23 mouse cellular contexts compared by ENCODE assay signal in the genomic region with DNA sequence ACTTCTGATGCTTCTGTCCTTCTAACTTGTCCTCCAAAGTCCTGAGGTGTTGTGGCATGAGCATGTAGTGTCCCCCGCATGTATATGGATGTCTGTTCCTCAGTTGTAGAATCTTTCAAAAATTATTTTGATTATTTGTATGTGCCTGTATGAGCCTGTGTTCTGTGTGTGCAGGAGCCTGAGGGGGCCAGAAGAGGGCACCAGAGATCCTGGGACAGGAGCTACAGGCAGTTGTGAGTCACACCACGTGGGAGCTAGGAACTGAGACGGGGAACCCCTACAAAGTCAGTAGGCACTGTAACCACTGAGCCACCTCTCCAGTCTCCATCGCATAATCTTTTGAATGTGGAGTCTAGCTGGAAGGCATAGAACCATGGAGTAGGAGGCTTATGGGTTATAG. TPM values are rescaled to one million over a fixed set of nuclear protein-coding genes. Genes with fewer than 3 reads are reported as not detected.
DNase-seq lines count a peak whose midpoint lies in the region; ATAC-seq and TF ChIP-seq lines count a peak whose summit lies in the region.
"Had no signal": no experiment of that assay in that cellular context is flagged by ENCODE, and none has a peak within 500 bp of the region (broad histone marks: within the 10 kb centered on the region; RNA-seq: fewer than 3 reads in every experiment).

No protein-coding gene starts in this region.

- H3K27ac ChIP-seq in heart, adult 2 months, result no peak overlapping the region
- no peak overlapping the region for H3K27ac ChIP-seq in lung, embryonic 14.5 days (ENCODE audit: low read depth)
- no peak overlapping the region for H3K27ac ChIP-seq in ES-Bruce4 (ENCODE audit: insufficient read depth, low read length)
- H3K27ac ChIP-seq in kidney, embryonic 16.5 days (ENCODE audit: low read length), result no peak overlapping the region
- H3K27ac ChIP-seq: limb, embryonic 13.5 days; neural tube, embryonic 12.5 days had no signal

- DNase-seq in heart, adult 2 months, result no peak
- DNase-seq in heart, adult 9 months (ENCODE audit: low spot score in 2 of 2), result no peak
- no peak for DNase-seq in lung, embryonic 14.5 days
- DNase-seq in lung, adult 2 months, result no peak
- peak; percentile 28 for DNase-seq in ZHBTc4 (ENCODE audit: low read depth, low spot score)
- DNase-seq in spleen, postnatal 36 days (ENCODE audit: low spot score in 2 of 2), result no peak
- DNase-seq: adrenal gland, adult 2 months; cerebellum, adult 8-10 months; heart, postnatal 10 days; kidney, postnatal 36 days; layer of hippocampus, adult 9-11 months; lung, postnatal 10 days; right cerebral cortex, postnatal 14 days; thymus, postnatal 25 days had no signal

- no peak overlapping the region for H3K4me2 ChIP-seq in lung, embryonic 14.5 days
- H3K4me2 ChIP-seq in kidney, embryonic 16.5 days (replicated peaks; ENCODE audit: low read depth, low read length), result no peak overlapping the region
- H3K4me2 ChIP-seq: heart, embryonic 12.5 days; limb, embryonic 13.5 days; midbrain, embryonic 12.5 days; neural tube, embryonic 12.5 days had no signal

- TF ChIP-seq POLR2A in heart, adult 2 months (IDR thresholded peaks at IDR 0.05; ENCODE audit: insufficient read depth, low read depth, low read length), result no peak
- no peak for TF ChIP-seq POLR2A in lung, adult 2 months (IDR thresholded peaks at IDR 0.05; ENCODE audit: borderline replicate concordance, extremely low read depth, low read depth, low read length)
- no peak for TF ChIP-seq POLR2A in ES-Bruce4 (IDR thresholded peaks at IDR 0.05; ENCODE audit: insufficient read depth, low read length)

- ATAC-seq in lung, embryonic 14.5 days (ENCODE audit: insufficient read depth), result no peak
- no peak for ATAC-seq in kidney, embryonic 16.5 days (ENCODE audit: low FRiP score, low TSS enrichment)
- ATAC-seq: forebrain, embryonic 14.5 days had no signal

- H3K9me3 ChIP-seq in lung, embryonic 14.5 days (ENCODE audit: low read depth, low read length), result no peaks in the 10 kb centered on the region
- H3K9me3 ChIP-seq in ES-Bruce4 (replicated peaks; ENCODE audit: control insufficient read depth, insufficient read depth, low read length, poor library complexity, severe bottlenecking), result no peaks in the 10 kb centered on the region
- H3K9me3 ChIP-seq in kidney, embryonic 16.5 days (ENCODE audit: low read length), result 0 out of 2 replicates have a peak, but pooled peaks cover 4% of the 10 kb centered on the region
- H3K9me3 ChIP-seq: midbrain, embryonic 12.5 days had no signal

- no peaks in the 10 kb centered on the region for H3K36me3 ChIP-seq in heart, adult 2 months (ENCODE audit: control insufficient read depth, insufficient read depth, low read length)
- H3K36me3 ChIP-seq in lung, embryonic 14.5 days (ENCODE audit: insufficient read depth), result no peaks in the 10 kb centered on the region
- H3K36me3 ChIP-seq in ES-Bruce4 (ENCODE audit: control insufficient read depth, insufficient read depth, low read length, poor library complexity, severe bottlenecking), result no peaks in the 10 kb centered on the region
- no peaks in the 10 kb centered on the region for H3K36me3 ChIP-seq in kidney, embryonic 16.5 days (ENCODE audit: insufficient read depth, low read length)
- H3K36me3 ChIP-seq: heart, embryonic 12.5 days; hindbrain, embryonic 10.5 days; limb, embryonic 13.5 days; midbrain, embryonic 12.5 days; neural tube, embryonic 12.5 days had no signal

- intact Hi-C loops in heart, adult 2 months (cut with DNase I), result no loop called here

- 0 out of 2 replicates have a peak, but pooled peaks have one; percentile 14 for TF ChIP-seq CTCF in heart, adult 2 months (IDR thresholded peaks at IDR 0.05)
- 0 out of 2 replicates have a peak, but pooled peaks have one; percentile 1 for TF ChIP-seq CTCF in lung, embryonic 14.5 days (IDR thresholded peaks at IDR 0.05; ENCODE audit: low read depth)
- TF ChIP-seq CTCF in lung, adult 2 months (IDR thresholded peaks at IDR 0.05; ENCODE audit: insufficient read depth, low read length), result no peak
- TF ChIP-seq CTCF in ES-Bruce4 (IDR thresholded peaks at IDR 0.05; ENCODE audit: low read depth, low read length), result peak; percentile 48

- H3K4me3 ChIP-seq in heart, adult 2 months, result no peak overlapping the region
- no peak overlapping the region for H3K4me3 ChIP-seq in lung, embryonic 14.5 days (ENCODE audit: low read depth, low read length)
- no peak overlapping the region for H3K4me3 ChIP-seq in lung, adult 2 months (replicated peaks; ENCODE audit: extremely low read depth, low read depth, low read length)
- H3K4me3 ChIP-seq in ES-Bruce4 (ENCODE audit: low read depth, low read length), result no peak overlapping the region
- H3K4me3 ChIP-seq in kidney, embryonic 16.5 days (ENCODE audit: low read length), result no peak overlapping the region
- H3K4me3 ChIP-seq: heart, embryonic 12.5 days; hindbrain, embryonic 10.5 days; limb, embryonic 13.5 days; midbrain, embryonic 12.5 days; neural tube, embryonic 12.5 days had no signal

- H3K27me3 ChIP-seq in heart, adult 2 months (ENCODE audit: control insufficient read depth, insufficient read depth, low read length), result no peaks in the 10 kb centered on the region
- no peaks in the 10 kb centered on the region for H3K27me3 ChIP-seq in lung, embryonic 14.5 days (ENCODE audit: insufficient read depth, low read length)
- no peaks in the 10 kb centered on the region for H3K27me3 ChIP-seq in ES-Bruce4 (ENCODE audit: control insufficient read depth, insufficient read depth, low read length, poor library complexity, severe bottlenecking)
- no peaks in the 10 kb centered on the region for H3K27me3 ChIP-seq in kidney, embryonic 16.5 days (ENCODE audit: insufficient read depth, low read length)
- H3K27me3 ChIP-seq: heart, embryonic 12.5 days; neural tube, embryonic 12.5 days had no signal

- TF ChIP-seq EP300 in heart, adult 2 months (IDR thresholded peaks at IDR 0.05; ENCODE audit: insufficient read depth, low read depth, low read length), result no peak
- TF ChIP-seq EP300 in ES-Bruce4 (IDR thresholded peaks at IDR 0.05; ENCODE audit: insufficient read depth, low read depth, low read length), result no peak

- H3K79me2 ChIP-seq in heart, adult 2 months (replicated peaks; ENCODE audit: control insufficient read depth, insufficient read depth, low read length), result no peaks in the 10 kb centered on the region

- 92% methylated on average over 4 of the region's 4 CpGs for WGBS in heart, adult 2 months
- 90% methylated on average over 4 of the region's 4 CpGs for WGBS in lung, embryonic 14.5 days
- WGBS in lung, adult 2 months, result 92% methylated on average over 4 of the region's 4 CpGs
- WGBS in kidney, embryonic 16.5 days, result 92% methylated on average over 4 of the region's 4 CpGs

- H3K9ac ChIP-seq in heart, adult 2 months (ENCODE audit: low read depth, low read length), result no peak overlapping the region
- H3K9ac ChIP-seq in lung, embryonic 14.5 days, result no peak overlapping the region
- no peak overlapping the region for H3K9ac ChIP-seq in ES-Bruce4 (ENCODE audit: low read depth, poor library complexity, severe bottlenecking)
- no peak overlapping the region for H3K9ac ChIP-seq in kidney, embryonic 16.5 days (replicated peaks; ENCODE audit: low read length)
- H3K9ac ChIP-seq: heart, embryonic 12.5 days; limb, embryonic 13.5 days; midbrain, embryonic 12.5 days; neural tube, embryonic 12.5 days had no signal

- H3K4me1 ChIP-seq in heart, adult 2 months (ENCODE audit: control insufficient read depth, insufficient read depth, low read length), result no peaks in the 10 kb centered on the region
- no peaks in the 10 kb centered on the region for H3K4me1 ChIP-seq in lung, embryonic 14.5 days (ENCODE audit: insufficient read depth)
- no peaks in the 10 kb centered on the region for H3K4me1 ChIP-seq in lung, adult 2 months (ENCODE audit: control insufficient read depth, insufficient read depth, low read length)
- no peaks in the 10 kb centered on the region for H3K4me1 ChIP-seq in ES-Bruce4 (ENCODE audit: control insufficient read depth, insufficient read depth, low read length)
- H3K4me1 ChIP-seq in kidney, embryonic 16.5 days (ENCODE audit: insufficient read depth, low read length), result no peaks in the 10 kb centered on the region
- H3K4me1 ChIP-seq: heart, embryonic 12.5 days; limb, embryonic 13.5 days had no signal

RNA-seq across cellular contexts. Expression of a gene that starts 36.3 kb away (rescaled TPM):
- total RNA-seq in heart, adult 2 months (2021), result under 1 TPM in 1 of 2 experiments, not detected in 1; 0.39 TPM
- 0.23 and 0.41 TPM in 2 replicates for polyA plus RNA-seq in heart, adult 2 months (2012; rRNA removed)
- 2.8 and 3.6 TPM in 2 replicates for polyA plus RNA-seq in lung, embryonic 14.5 days (2014; fragmentation: Nextera tagmentation; extraction: Ambion mirVana)
- 5.3 and 14.2 TPM in 2 replicates for polyA plus RNA-seq in lung, adult 2 months (2012; rRNA removed)
- polyA plus RNA-seq in ES-Bruce4 (2011; ENCODE audit: insufficient read depth, insufficient read length, low read depth, missing spikeins), result 4.8 and 5.4 TPM in 2 replicates
- 15.4 and 16.5 TPM in 2 replicates for polyA plus RNA-seq in kidney, embryonic 16.5 days (2015; fragmentation: Nextera tagmentation; extraction: Ambion mirVana)
- total RNA-seq: granulocyte monocyte progenitor cell, adult 5-6 weeks had no signal
